Mouse (Mus musculus) ES-Bruce4 (cell line): ENCODE measurements around the gene Spata25.

Experiments
- CTCF ChIP-seq: IDR thresholded peaks from one replicate; pipeline ENCODE4 v1.8.1; 2011; ENCODE audit warnings: low read depth, low read length
- POLR2A ChIP-seq: IDR thresholded peaks from one replicate; pipeline ENCODE4 v1.8.1; 2011; ENCODE audit warnings: low read length; ENCODE audit not compliant: insufficient read depth

GRCm38 (mm10) chr2:164785481-164786387 lies 42.6 kb downstream of the Spata25 start, which contains the start of gene Snx21:
- TF ChIP-seq POLR2A (peak; percentile 15), CTCF (no peak)
